In genomic region chr6:106663780-106664651, GRCm38 (mm10) we compare ENCODE assay signal across 9 mouse cellular contexts.
DNase-seq lines count a peak whose midpoint lies in the region; ATAC-seq and TF ChIP-seq lines count a peak whose summit lies in the region.
"Had no signal": no experiment of that assay in that cellular context is flagged by ENCODE, and none has a peak within 500 bp of the region (broad histone marks: within the 10 kb centered on the region; RNA-seq: fewer than 3 reads in every experiment).

No protein-coding gene starts in this region.

- no peaks in the 10 kb centered on the region for H3K4me1 ChIP-seq in limb, embryonic 14.5 days (ENCODE audit: control insufficient read depth, insufficient read depth, low read length)
- no peaks in the 10 kb centered on the region for H3K4me1 ChIP-seq in intestine, embryonic 15.5 days (replicated peaks)
- H3K4me1 ChIP-seq: liver, embryonic 15.5 days had no signal

- DNase-seq in left cerebral cortex, postnatal 4 days: peak; percentile 32
- no peak for DNase-seq in left cerebral cortex, adult 11 months (ENCODE audit: low spot score)
- DNase-seq in Muller cell, postnatal 12 days (ENCODE audit: inconsistent ontology term): peak; percentile 22
- DNase-seq in cerebellum, adult 18-20 months: peak; percentile 32 to 33
- peak; percentile 8 for DNase-seq in limb, embryonic 14.5 days (ENCODE audit: low spot score)

- 33% methylated on average over 6 of the region's 6 CpGs for WGBS in limb, embryonic 14.5 days
- 38% methylated on average over 6 of the region's 6 CpGs for WGBS in intestine, embryonic 15.5 days

- H3K27me3 ChIP-seq in limb, embryonic 14.5 days (ENCODE audit: control insufficient read depth, insufficient read depth, low read length): no peaks in the 10 kb centered on the region
- no peaks in the 10 kb centered on the region for H3K27me3 ChIP-seq in intestine, embryonic 15.5 days (replicated peaks)
- H3K27me3 ChIP-seq: liver, embryonic 15.5 days had no signal

- no peaks in the 10 kb centered on the region for H3K36me3 ChIP-seq in limb, embryonic 14.5 days (ENCODE audit: control insufficient read depth, insufficient read depth, low read length)
- H3K36me3 ChIP-seq in intestine, embryonic 15.5 days: no peaks in the 10 kb centered on the region
- H3K36me3 ChIP-seq: liver, embryonic 15.5 days had no signal

- no peak overlapping the region for H3K27ac ChIP-seq in limb, embryonic 14.5 days (replicated peaks; ENCODE audit: low read depth, low read length)
- H3K27ac ChIP-seq in intestine, embryonic 15.5 days: no peak overlapping the region
- H3K27ac ChIP-seq: liver, embryonic 15.5 days had no signal

- peak; percentile 89 to 91 for ATAC-seq in hematopoietic stem cell, adult 5-6 weeks (replicated peaks in 1 of 2; ENCODE audit: insufficient read depth in 1 of 2, low FRiP score in 2 of 2, low TSS enrichment in 1 of 2, low read depth in 1 of 2, poor library complexity in 2 of 2, severe bottlenecking in 2 of 2)
- ATAC-seq in limb, embryonic 14.5 days (ENCODE audit: low FRiP score, low read depth): no peak
- peak; percentile 88 for ATAC-seq in neutrophil, adult 5-6 weeks (ENCODE audit: extremely low read depth, insufficient number of reproducible peaks, low FRiP score, poor library complexity, severe bottlenecking)
- no peak for ATAC-seq in intestine, embryonic 15.5 days

- intact Hi-C loops in left cerebral cortex, postnatal 4 days (cut with DNase I): no loop called here

- no peak overlapping the region for H3K4me2 ChIP-seq in limb, embryonic 14.5 days (replicated peaks; ENCODE audit: low read depth, low read length, severe bottlenecking)
- H3K4me2 ChIP-seq in intestine, embryonic 15.5 days (replicated peaks): no peak overlapping the region
- H3K4me2 ChIP-seq: liver, embryonic 15.5 days had no signal

- no peak overlapping the region for H3K4me3 ChIP-seq in limb, embryonic 14.5 days (replicated peaks; ENCODE audit: low read length)
- no peak overlapping the region for H3K4me3 ChIP-seq in intestine, embryonic 15.5 days (replicated peaks)
- H3K4me3 ChIP-seq: liver, embryonic 15.5 days had no signal

- H3K9me3 ChIP-seq in limb, embryonic 14.5 days (ENCODE audit: control insufficient read depth, low read length): no peaks in the 10 kb centered on the region
- H3K9me3 ChIP-seq in intestine, embryonic 15.5 days: no peaks in the 10 kb centered on the region
- H3K9me3 ChIP-seq: liver, embryonic 15.5 days had no signal

- no peak for TF ChIP-seq POLR2A in limb, embryonic 14.5 days (IDR thresholded peaks at IDR 0.05; ENCODE audit: borderline replicate concordance, extremely low read depth, insufficient read depth, insufficient read length)

- H3K9ac ChIP-seq in limb, embryonic 14.5 days (ENCODE audit: low read depth, low read length, severe bottlenecking): no peak overlapping the region
- H3K9ac ChIP-seq in intestine, embryonic 15.5 days: no peak overlapping the region
- H3K9ac ChIP-seq: liver, embryonic 15.5 days had no signal

Comparison
In these comparisons a context has a peak if more than half of its experiments do, and no peak if none do; other contexts are left out.
1. ATAC-seq: peak in hematopoietic stem cell, adult 5-6 weeks (2 of 2) and neutrophil, adult 5-6 weeks (single experiment); none in limb, embryonic 14.5 days (single experiment) and intestine, embryonic 15.5 days (single experiment).